Mouse (Mus musculus) kidney, embryonic 16.5 days (tissue): Measurements from ENCODE around the gene Arnt2. TPM values are rescaled to one million over a fixed set of nuclear protein-coding genes. Genes with fewer than 3 reads are reported as not detected.
A peak's percentile ranks its signal among the peaks of the same experiment; 100 is the strongest.

ENCODE experiments used
- ATAC-seq: fragments of 200-750 bp; cut with Nextera tagmentation; 2 replicates; pipeline ENCODE4 v1.8.0; 2017; ENCODE audit warnings: moderate TSS enrichment; ENCODE audit not compliant: low FRiP score, low TSS enrichment
- H3K27ac ChIP-seq: fragments of 300-500 bp; sonication (generic); 2 replicates; pipeline ENCODE4 v1.5.1; 2014; ENCODE audit warnings: low read length
- H3K27me3 ChIP-seq: fragments of 300-500 bp; sonication (generic); 2 replicates; pipeline ENCODE4 v1.6.1; 2014; ENCODE audit warnings: low read length, control low read depth, mixed read lengths; ENCODE audit not compliant: insufficient read depth
- H3K36me3 ChIP-seq: fragments of 300-500 bp; sonication (generic); 2 replicates; pipeline ENCODE4 v1.6.1; 2014; ENCODE audit warnings: low read length, control low read depth, mixed read lengths; ENCODE audit not compliant: insufficient read depth
- H3K4me1 ChIP-seq: fragments of 300-500 bp; sonication (generic); 2 replicates; pipeline ENCODE4 v1.6.1; 2014; ENCODE audit warnings: low read length, control low read depth, mixed read lengths; ENCODE audit not compliant: insufficient read depth
- H3K4me2 ChIP-seq: fragments of 300-500 bp; sonication (generic); replicated peaks from 2 replicates; pipeline ENCODE4 v1.6.1; 2014; ENCODE audit warnings: low read depth, low read length
- H3K4me3 ChIP-seq: fragments of 300-500 bp; sonication (generic); 2 replicates; pipeline ENCODE4 v1.5.1; 2014; ENCODE audit warnings: mild to moderate bottlenecking, low read length
- H3K9ac ChIP-seq: fragments of 300-500 bp; sonication (generic); replicated peaks from 2 replicates; pipeline ENCODE4 v1.6.1; 2014; ENCODE audit warnings: low read length
- H3K9me3 ChIP-seq: fragments of 300-500 bp; sonication (generic); 2 replicates; pipeline ENCODE4 v1.6.1; 2016; ENCODE audit warnings: low read length, control low read depth
- WGBS: fragments of 180-500 bp; shearing (Covaris S2); extraction: QIAGEN DNeasy Blood & Tissue Kit; methylation state at CpG from one replicate; pipeline ENCODE4 v1.1.7; 2014; 5-methylcytosine and 5-hydroxymethylcytosine counted together
- polyA plus RNA-seq: library from polyadenylated mRNA; unstranded; fragments of >200 nt; fragmentation: Nextera tagmentation; extraction: Ambion mirVana; gene quantifications from 2 replicates; pipeline ENCODE4 v1.2.1, GENCODE M21; 2015

Arnt2 gene
- polyA plus RNA-seq, 1 experiment from 2014 or later, result 10.8 TPM

GRCm38 (mm10) chr7:84377330-84377729 lies 32.6 kb downstream of the Arnt2 start:
- H3K36me3 ChIP-seq, result no peaks in the 10 kb centered on the region
- H3K9ac ChIP-seq, result no peak overlapping the region
- no peak overlapping the region for H3K4me2 ChIP-seq
- H3K4me3 ChIP-seq, result no peak overlapping the region
- peaks cover 10% of the 10 kb centered on the region; the same call in 1 of the 2 replicates for H3K4me1 ChIP-seq
- H3K27ac ChIP-seq, result no peak overlapping the region
- WGBS, result 38% methylated on average over 5 of the region's 5 CpGs
- no peaks in the 10 kb centered on the region for H3K9me3 ChIP-seq
- H3K27me3 ChIP-seq, result no peaks in the 10 kb centered on the region
- 0 out of 2 replicates have a peak, but pooled peaks have one; percentile 41 for ATAC-seq

- H3K4me1 ChIP-seq, result peaks cover 14% of the 10 kb centered on the region; the same call in 1 of the 2 replicates
- no peak for ATAC-seq
- WGBS, result 81% methylated on average over 4 of the region's 4 CpGs
Measured at GRCm38 (mm10) chr7:84373691-84374090, 36.3 kb downstream of the Arnt2 start.

GRCm38 (mm10) chr7:84372871-84373270 lies 37.1 kb downstream of the Arnt2 start:
- Histone ChIP-seq H3K36me3 (no peaks in the 10 kb centered on the region), H3K4me1 (peaks cover 14% of the 10 kb centered on the region; the same call in 1 of the 2 replicates), H3K4me2 (no peak overlapping the region), H3K27ac (no peak overlapping the region), H3K4me3 (no peak overlapping the region), H3K9ac (no peak overlapping the region), H3K27me3 (no peaks in the 10 kb centered on the region), H3K9me3 (no peaks in the 10 kb centered on the region)
- no peak for ATAC-seq
- 94% methylated on average over 1 of the region's 1 CpGs for WGBS

More at GRCm38 (mm10) chr7:84373691-84374090, 36.3 kb downstream of the Arnt2 start:
- H3K27me3 ChIP-seq, result no peaks in the 10 kb centered on the region
- H3K4me2 ChIP-seq, result no peak overlapping the region
- H3K9me3 ChIP-seq, result no peaks in the 10 kb centered on the region
- H3K4me3 ChIP-seq, result no peak overlapping the region
- H3K27ac ChIP-seq, result no peak overlapping the region
- no peak overlapping the region for H3K9ac ChIP-seq
- H3K36me3 ChIP-seq, result no peaks in the 10 kb centered on the region

GRCm38 (mm10) chr7:84372280-84372679 lies 37.7 kb downstream of the Arnt2 start:
- H3K4me1 ChIP-seq, result peaks cover 9% of the 10 kb centered on the region; the same call in 1 of the 2 replicates
- no peak overlapping the region for H3K4me3 ChIP-seq
- H3K36me3 ChIP-seq, result no peaks in the 10 kb centered on the region
- no peak for ATAC-seq
- H3K9ac ChIP-seq, result no peak overlapping the region
- 55% methylated on average over 7 of the region's 7 CpGs for WGBS
- no peaks in the 10 kb centered on the region for H3K9me3 ChIP-seq
- H3K4me2 ChIP-seq, result no peak overlapping the region
- no peaks in the 10 kb centered on the region for H3K27me3 ChIP-seq
- H3K27ac ChIP-seq, result no peak overlapping the region

GRCm38 (mm10) chr7:84370911-84371592 lies 38.9 kb downstream of the Arnt2 start:
- WGBS, result 85% methylated on average over 6 of the region's 6 CpGs
- no peak for ATAC-seq
- Histone ChIP-seq H3K9me3 (no peaks in the 10 kb centered on the region), H3K36me3 (no peaks in the 10 kb centered on the region), H3K9ac (no peak overlapping the region), H3K4me3 (no peak overlapping the region), H3K4me2 (no peak overlapping the region), H3K27ac (no peak overlapping the region), H3K27me3 (no peaks in the 10 kb centered on the region), H3K4me1 (0 out of 2 replicates have a peak, but pooled peaks cover 8% of the 10 kb centered on the region)

- Histone ChIP-seq H3K27ac (no peak overlapping the region), H3K27me3 (no peaks in the 10 kb centered on the region), H3K4me1 (no peaks in the 10 kb centered on the region; the same call in none of the 2 replicates), H3K36me3 (no peaks in the 10 kb centered on the region), H3K4me2 (no peak overlapping the region), H3K9ac (no peak overlapping the region), H3K9me3 (no peaks in the 10 kb centered on the region), H3K4me3 (no peak overlapping the region)
- 0 out of 2 replicates have a peak, but pooled peaks have one; percentile 23 for ATAC-seq
- 61% methylated on average over 4 of the region's 4 CpGs for WGBS
Measured at GRCm38 (mm10) chr7:84366251-84366650, 43.7 kb downstream of the Arnt2 start.

GRCm38 (mm10) chr7:84362711-84363110 lies 47.3 kb downstream of the Arnt2 start:
- WGBS, result 48% methylated on average over 2 of the region's 2 CpGs
- H3K4me3 ChIP-seq, result no peak overlapping the region
- H3K27me3 ChIP-seq, result no peaks in the 10 kb centered on the region
- no peak for ATAC-seq
- H3K9me3 ChIP-seq, result no peaks in the 10 kb centered on the region
- no peaks in the 10 kb centered on the region for H3K36me3 ChIP-seq
- H3K9ac ChIP-seq, result no peak overlapping the region
- peaks cover 6% of the 10 kb centered on the region for H3K4me1 ChIP-seq
- H3K4me2 ChIP-seq, result no peak overlapping the region
- no peak overlapping the region for H3K27ac ChIP-seq

GRCm38 (mm10) chr7:84361086-84361684 lies 48.8 kb downstream of the Arnt2 start:
- H3K27me3 ChIP-seq, result no peaks in the 10 kb centered on the region
- no peaks in the 10 kb centered on the region for H3K36me3 ChIP-seq
- 70% methylated on average over 10 of the region's 10 CpGs for WGBS
- H3K9me3 ChIP-seq, result no peaks in the 10 kb centered on the region
- H3K4me3 ChIP-seq, result no peak overlapping the region
- no peak for ATAC-seq
- no peak overlapping the region for H3K4me2 ChIP-seq
- H3K4me1 ChIP-seq, result peaks cover 6% of the 10 kb centered on the region
- no peak overlapping the region for H3K27ac ChIP-seq
- H3K9ac ChIP-seq, result no peak overlapping the region

- Histone ChIP-seq H3K27me3 (no peaks in the 10 kb centered on the region), H3K9ac (no peak overlapping the region), H3K4me2 (no peak overlapping the region), H3K36me3 (no peaks in the 10 kb centered on the region), H3K4me3 (no peak overlapping the region), H3K4me1 (peaks cover 6% of the 10 kb centered on the region), H3K27ac (peak overlapping the region; percentile 82), H3K9me3 (no peaks in the 10 kb centered on the region)
- WGBS, result 40% methylated on average over 1 of the region's 1 CpGs
- ATAC-seq, result peak; percentile 86
Measured at GRCm38 (mm10) chr7:84358426-84358825, 51.5 kb downstream of the Arnt2 start.
